Mouse (Mus musculus) neural tube, embryonic 14.5 days (tissue): ENCODE data around the gene Cldn2. TPM values are rescaled to one million over a fixed set of nuclear protein-coding genes. Genes with fewer than 3 reads are reported as not detected.
"Not testable (repeated sequence)": the region's sequence is repeated elsewhere in the genome, so short reads cannot be mapped to it uniquely, and the experiment has no call there.

ENCODE experiments used
- ATAC-seq: fragments of 200-750 bp; cut with Nextera tagmentation; 2 replicates; pipeline ENCODE4 v1.8.0; 2017; ENCODE audit warnings: low read depth, mild to moderate bottlenecking, moderate TSS enrichment, moderate library complexity
- H3K27ac ChIP-seq: fragments of 300-500 bp; sonication (generic); 2 replicates; pipeline ENCODE4 v1.5.1; 2014; ENCODE audit warnings: low read depth, mild to moderate bottlenecking, control low read depth, low read length, moderate library complexity, mixed read lengths
- H3K27me3 ChIP-seq: fragments of 300-500 bp; sonication (generic); 2 replicates; pipeline ENCODE4 v1.6.1; 2014; ENCODE audit warnings: low read length; ENCODE audit not compliant: control insufficient read depth, insufficient read depth
- H3K36me3 ChIP-seq: fragments of 300-500 bp; sonication (generic); 2 replicates; pipeline ENCODE4 v1.6.1; 2014; ENCODE audit warnings: low read length, mixed read lengths; ENCODE audit not compliant: control insufficient read depth, insufficient read depth
- H3K4me1 ChIP-seq: fragments of 300-500 bp; sonication (generic); 2 replicates; pipeline ENCODE4 v1.6.1; 2014; ENCODE audit warnings: low read length; ENCODE audit not compliant: control insufficient read depth, insufficient read depth
- H3K4me2 ChIP-seq: fragments of 300-500 bp; sonication (generic); 2 replicates; pipeline ENCODE4 v1.6.1; 2014; ENCODE audit warnings: mild to moderate bottlenecking, low read depth, low read length, control low read depth
- H3K4me3 ChIP-seq: fragments of 300-500 bp; sonication (generic); 2 replicates; pipeline ENCODE4 v1.5.1; 2014; ENCODE audit warnings: low read depth, low read length, control low read depth, mixed read lengths
- H3K9ac ChIP-seq: fragments of 300-500 bp; sonication (generic); replicated peaks from 2 replicates; pipeline ENCODE4 v1.6.1; 2014; ENCODE audit warnings: low read depth, mild to moderate bottlenecking, control low read depth, low read length, mixed read lengths
- H3K9me3 ChIP-seq: fragments of 300-500 bp; sonication (generic); 2 replicates; pipeline ENCODE4 v1.6.1; 2016; ENCODE audit warnings: low read length; ENCODE audit not compliant: control insufficient read depth
- WGBS: fragments of 180-500 bp; shearing (Covaris S2); extraction: QIAGEN DNeasy Blood & Tissue Kit; methylation state at CpG from one replicate; pipeline ENCODE4 v1.1.7; 2014; 5-methylcytosine and 5-hydroxymethylcytosine counted together
- polyA plus RNA-seq: library from polyadenylated mRNA; unstranded; fragments of >200 nt; fragmentation: Nextera tagmentation; extraction: Ambion mirVana; gene quantifications from 2 replicates; pipeline ENCODE4 v1.2.1, GENCODE M21; 2014

The Cldn2 gene
- not detected in 2 replicates for polyA plus RNA-seq

DNA sequence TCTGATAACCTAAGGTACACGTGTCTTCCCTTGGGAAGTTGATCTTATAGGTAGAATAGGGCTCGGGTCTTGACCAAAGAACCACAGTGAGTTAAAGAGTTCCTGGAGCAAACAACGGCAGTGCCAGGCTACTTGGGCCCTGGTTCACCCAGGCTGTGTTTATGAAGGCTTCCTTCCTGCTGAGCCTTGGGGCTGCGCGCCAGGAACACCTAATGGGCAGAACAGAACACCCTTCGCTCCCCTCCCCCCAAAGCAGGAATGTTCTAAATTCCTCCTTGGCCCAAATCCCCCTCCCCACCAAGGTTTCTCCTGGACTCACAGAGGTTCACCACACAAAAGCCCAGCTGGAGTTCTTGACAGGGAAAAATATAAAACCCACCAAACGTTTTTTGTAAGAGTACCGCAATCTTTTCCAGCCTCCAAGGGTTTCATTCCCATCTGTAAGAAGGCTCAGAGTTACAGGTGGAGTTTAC, at the start of gene Cldn2:
Cldn2 (plus strand) TSS at position 423 of the 473 bp plus-strand sequence.
- 73% methylated on average over 8 of the region's 8 CpGs for WGBS
- no peak within 1 kb of the TSS for H3K27ac ChIP-seq
- no peak for ATAC-seq
- H3K4me3 ChIP-seq, result no peak within 1 kb of the TSS
- H3K9ac ChIP-seq, result no peak within 1 kb of the TSS
- no peaks in the 10 kb centered on the region for H3K4me1 ChIP-seq
- H3K36me3 ChIP-seq, result no peaks in the 10 kb centered on the region
- H3K27me3 ChIP-seq, result no peaks in the 10 kb centered on the region
- H3K9me3 ChIP-seq, result no peaks in the 10 kb centered on the region
- H3K4me2 ChIP-seq, result no peak within 1 kb of the TSS

GRCm38 (mm10) chrX:139751855-139752254, 48.8 kb upstream of the Cldn2 start:
- no peaks in the 10 kb centered on the region for H3K4me1 ChIP-seq
- WGBS, result 4% methylated on average over 1 of the region's 1 CpGs
- no peak for ATAC-seq
- no peak overlapping the region for H3K4me3 ChIP-seq
- H3K9ac ChIP-seq, result no peak overlapping the region
- H3K27ac ChIP-seq, result no peak overlapping the region
- no peaks in the 10 kb centered on the region for H3K36me3 ChIP-seq
- H3K27me3 ChIP-seq, result no peaks in the 10 kb centered on the region
- H3K9me3 ChIP-seq, result no peaks in the 10 kb centered on the region
- no peak overlapping the region for H3K4me2 ChIP-seq

DNA sequence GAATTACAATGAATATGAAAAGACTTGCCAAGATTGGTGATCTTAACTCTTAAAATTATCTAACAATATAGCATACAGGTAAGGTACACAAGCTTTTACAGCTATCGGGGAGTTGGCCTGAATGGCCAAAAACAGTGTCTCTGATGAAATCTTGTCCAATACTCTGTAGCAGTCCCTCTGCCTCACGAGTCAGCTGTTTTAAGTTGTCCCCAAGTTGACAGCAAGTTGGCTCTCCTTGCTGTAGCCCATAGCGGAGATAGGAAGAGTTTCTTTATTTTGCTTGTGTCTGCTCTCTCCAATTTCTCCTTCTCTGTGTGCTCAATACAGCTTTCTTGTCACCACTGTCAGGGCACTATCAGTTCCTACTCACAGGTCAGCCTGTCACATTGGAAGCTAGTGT, 42.0 kb upstream of the Cldn2 start:
- WGBS, result 83% methylated on average over 3 of the region's 3 CpGs
- ATAC-seq, result not testable (repeated sequence)

GRCm38 (mm10) chrX:139762546-139762945, 38.1 kb upstream of the Cldn2 start:
- no peak overlapping the region for H3K4me2 ChIP-seq
- H3K9ac ChIP-seq, result no peak overlapping the region
- H3K36me3 ChIP-seq, result no peaks in the 10 kb centered on the region
- H3K4me3 ChIP-seq, result no peak overlapping the region
- H3K4me1 ChIP-seq, result no peaks in the 10 kb centered on the region
- H3K9me3 ChIP-seq, result no peaks in the 10 kb centered on the region
- no peaks in the 10 kb centered on the region for H3K27me3 ChIP-seq
- no peak for ATAC-seq
- no peak overlapping the region for H3K27ac ChIP-seq
- WGBS, result 89% methylated on average over 2 of the region's 2 CpGs

More for the DNA sequence above, 42.0 kb upstream of the Cldn2 start:
- H3K27ac ChIP-seq, H3K4me2 ChIP-seq, H3K9me3 ChIP-seq, H3K9ac ChIP-seq, H3K4me3 ChIP-seq, H3K27me3 ChIP-seq, H3K36me3 ChIP-seq, H3K4me1 ChIP-seq: not testable (repeated sequence)

GRCm38 (mm10) chrX:139769975-139770637, 30.5 kb upstream of the Cldn2 start:
- H3K4me2 ChIP-seq, result no peak overlapping the region
- no peaks in the 10 kb centered on the region for H3K4me1 ChIP-seq
- WGBS, result 61% methylated on average over 13 of the region's 13 CpGs
- ATAC-seq, result no peak
- H3K36me3 ChIP-seq, result no peaks in the 10 kb centered on the region
- H3K9ac ChIP-seq, result no peak overlapping the region
- no peaks in the 10 kb centered on the region for H3K9me3 ChIP-seq
- H3K4me3 ChIP-seq, result no peak overlapping the region
- no peak overlapping the region for H3K27ac ChIP-seq
- no peaks in the 10 kb centered on the region for H3K27me3 ChIP-seq

DNA sequence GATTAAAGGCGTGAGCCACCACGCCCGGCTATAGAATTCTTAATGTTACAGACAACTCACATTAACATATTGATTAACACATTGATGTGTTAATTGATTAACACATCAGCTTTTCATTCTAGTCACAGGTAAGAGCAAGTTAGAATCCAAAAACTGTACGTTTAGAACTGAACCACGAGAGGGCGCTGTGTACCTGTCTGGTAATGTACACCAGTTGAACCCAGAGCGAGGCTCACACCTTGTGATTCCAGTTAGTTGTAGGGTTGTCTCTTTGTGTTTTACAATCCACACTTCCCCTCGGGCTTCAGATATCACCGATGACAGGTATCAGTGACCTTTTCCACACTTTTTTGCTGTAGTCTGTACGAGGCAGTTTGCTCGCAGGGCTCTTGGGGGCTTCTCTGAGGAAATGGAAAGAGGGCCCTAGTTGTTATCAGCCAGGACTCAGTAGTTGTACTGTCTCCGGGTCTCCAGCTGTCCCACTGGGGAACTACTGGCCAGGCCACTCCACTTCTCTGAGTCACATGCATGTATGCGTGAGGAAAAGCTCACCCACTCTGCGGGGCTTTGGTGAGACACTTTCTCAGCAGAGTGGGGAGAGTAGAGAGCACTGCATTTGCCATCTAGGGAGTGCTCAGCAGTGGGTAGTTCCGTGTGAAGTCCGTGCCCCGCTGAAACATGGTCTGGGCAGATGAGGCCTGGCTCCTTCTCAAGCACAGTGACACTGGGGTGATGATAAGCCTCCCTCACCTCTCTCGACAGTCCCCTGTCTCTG, 26.1 kb upstream of the Cldn2 start:
- H3K4me1 ChIP-seq, result no peaks in the 10 kb centered on the region
- H3K9ac ChIP-seq, result no peak overlapping the region
- no peak overlapping the region for H3K4me3 ChIP-seq
- WGBS, result 34% methylated on average over 18 of the region's 18 CpGs
- H3K27ac ChIP-seq, result no peak overlapping the region
- H3K4me2 ChIP-seq, result no peak overlapping the region
- no peaks in the 10 kb centered on the region for H3K27me3 ChIP-seq
- H3K9me3 ChIP-seq, result no peaks in the 10 kb centered on the region
- peak; percentile 21; the same call in 1 of the 2 replicates for ATAC-seq
- no peaks in the 10 kb centered on the region for H3K36me3 ChIP-seq

DNA sequence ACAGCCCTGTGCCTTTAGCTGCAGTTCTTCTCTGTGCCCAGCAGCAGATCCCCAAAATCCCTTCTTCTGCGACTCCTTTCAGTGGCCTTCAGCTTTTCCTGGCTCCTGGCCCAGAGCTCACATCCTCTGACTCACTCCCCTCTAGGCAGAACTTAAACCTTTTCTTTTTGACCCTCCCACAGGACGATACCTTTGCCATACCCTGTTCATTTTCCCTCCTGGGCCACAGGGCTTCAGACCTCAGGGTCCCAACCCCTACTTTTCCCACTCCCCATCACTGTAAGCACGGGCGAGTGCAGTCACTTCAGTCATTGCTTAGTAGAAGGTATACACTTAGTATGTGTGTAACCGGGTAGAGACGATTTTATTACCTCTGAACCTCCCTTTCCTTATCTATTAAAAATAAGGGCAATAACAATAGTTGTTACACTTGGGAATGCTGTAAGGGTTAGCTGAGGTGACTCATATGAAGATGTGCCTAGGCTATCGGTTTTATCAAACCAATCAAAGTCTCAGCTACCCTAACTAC, 25.5 kb upstream of the Cldn2 start:
- Histone ChIP-seq H3K4me1 (no peaks in the 10 kb centered on the region), H3K27ac (no peak overlapping the region), H3K36me3 (no peaks in the 10 kb centered on the region), H3K27me3 (no peaks in the 10 kb centered on the region), H3K4me2 (no peak overlapping the region), H3K9me3 (no peaks in the 10 kb centered on the region), H3K9ac (no peak overlapping the region), H3K4me3 (no peak overlapping the region)
- no peak for ATAC-seq
- WGBS, result 72% methylated on average over 7 of the region's 7 CpGs

DNA sequence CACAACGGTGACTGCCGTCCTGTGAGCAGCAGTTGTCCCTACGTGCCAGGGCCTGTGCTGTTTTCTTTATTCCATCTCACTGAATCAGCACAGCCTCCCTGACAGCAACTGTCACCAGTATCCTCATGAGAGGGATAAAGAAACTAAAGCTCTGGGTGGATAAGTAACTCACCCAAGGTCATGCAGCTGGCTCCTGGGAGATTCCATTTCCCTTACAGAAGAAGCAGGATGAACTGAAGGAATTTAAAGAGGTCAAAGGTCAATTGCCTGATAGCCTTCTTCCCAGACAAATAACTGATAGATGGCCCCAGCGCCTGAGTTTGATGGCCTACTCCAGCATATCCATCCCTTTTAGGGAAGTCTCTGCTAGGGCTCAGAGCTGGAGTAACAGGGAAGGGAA, 23.3 kb upstream of the Cldn2 start:
- H3K9me3 ChIP-seq, result no peaks in the 10 kb centered on the region
- H3K4me2 ChIP-seq, result no peak overlapping the region
- H3K9ac ChIP-seq, result no peak overlapping the region
- H3K36me3 ChIP-seq, result no peaks in the 10 kb centered on the region
- no peak overlapping the region for H3K27ac ChIP-seq
- no peaks in the 10 kb centered on the region for H3K27me3 ChIP-seq
- no peak overlapping the region for H3K4me3 ChIP-seq
- H3K4me1 ChIP-seq, result no peaks in the 10 kb centered on the region
- no peak for ATAC-seq
- 37% methylated on average over 4 of the region's 4 CpGs for WGBS

GRCm38 (mm10) chrX:139778886-139779285, 21.7 kb upstream of the Cldn2 start:
- no peak overlapping the region for H3K4me2 ChIP-seq
- H3K27me3 ChIP-seq, result no peaks in the 10 kb centered on the region
- H3K9ac ChIP-seq, result no peak overlapping the region
- WGBS, result 55% methylated on average over 1 of the region's 1 CpGs
- ATAC-seq, result no peak
- H3K27ac ChIP-seq, result no peak overlapping the region
- H3K4me3 ChIP-seq, result no peak overlapping the region
- no peaks in the 10 kb centered on the region for H3K36me3 ChIP-seq
- H3K9me3 ChIP-seq, result no peaks in the 10 kb centered on the region
- H3K4me1 ChIP-seq, result no peaks in the 10 kb centered on the region
